Mouse (Mus musculus): ENCODE measurements around the gene Nudt9. TPM values are rescaled to one million over a fixed set of nuclear protein-coding genes. Genes with fewer than 3 reads are reported as not detected.

Nudt9 gene
- total RNA-seq, 2 experiments from 2014 or later, result 53.2 to 54.8 TPM

DNA sequence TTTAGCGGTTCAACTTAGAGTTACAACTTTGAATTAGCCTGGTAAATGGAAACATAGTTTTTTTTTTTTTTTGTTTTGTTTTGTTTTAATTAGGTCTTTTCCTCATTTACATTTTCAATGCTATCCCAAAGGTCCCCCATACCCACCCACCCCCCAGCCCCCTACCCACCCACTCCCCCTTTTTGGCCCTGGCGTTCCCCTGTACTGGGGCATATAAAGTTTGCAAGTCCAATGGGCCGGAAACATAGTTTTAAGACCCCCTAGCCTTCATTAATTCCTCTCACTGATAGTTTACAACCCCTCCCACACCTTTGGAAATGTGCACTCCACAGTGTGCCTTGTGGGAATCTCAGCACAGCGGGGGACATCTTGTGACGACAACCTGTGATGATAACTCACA is 27.5 kb downstream of the Nudt9 start:
- DNase-seq (ENCODE audit: low spot score in 2 of 2), result no peak

GRCm38 (mm10) chr5:104074388-104074787 is 28.3 kb downstream of the Nudt9 start:
- peak in 1 of 2 experiments; percentile 37 for DNase-seq (ENCODE audit: low spot score in 2 of 2)

GRCm38 (mm10) chr5:104076361-104076760 is 30.3 kb downstream of the Nudt9 start:
- DNase-seq (ENCODE audit: low spot score in 2 of 2), result no peak

- no peak for DNase-seq (ENCODE audit: low spot score in 2 of 2)
These were observed 31.4 kb downstream of the Nudt9 start, which contains the start of gene Gm17660 for GRCm38 (mm10) chr5:104077508-104077907. Gene Gm17660, minus strand, starts transcription at chr5:104077608.

DNA sequence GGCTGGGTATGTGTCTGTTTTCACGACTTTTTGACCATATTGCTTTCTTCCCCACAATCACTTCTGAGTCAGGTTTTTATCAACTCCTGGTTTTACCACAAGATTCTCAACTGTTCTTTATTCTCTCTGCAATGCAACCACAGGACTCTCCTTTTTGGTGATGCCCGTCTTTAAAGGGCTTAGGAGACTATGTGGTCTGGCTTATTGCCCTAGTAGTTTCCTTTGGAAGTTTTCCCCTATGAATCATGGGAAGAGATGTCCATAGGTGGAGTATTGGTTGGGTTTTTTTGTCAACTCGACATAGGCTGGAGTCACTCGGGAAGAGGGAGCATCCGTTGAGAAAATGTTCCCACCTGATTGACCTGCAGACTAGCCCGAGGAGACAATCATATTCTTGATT is 34.6 kb downstream of the Nudt9 start:
- DNase-seq (ENCODE audit: low spot score in 2 of 2), result no peak

DNA sequence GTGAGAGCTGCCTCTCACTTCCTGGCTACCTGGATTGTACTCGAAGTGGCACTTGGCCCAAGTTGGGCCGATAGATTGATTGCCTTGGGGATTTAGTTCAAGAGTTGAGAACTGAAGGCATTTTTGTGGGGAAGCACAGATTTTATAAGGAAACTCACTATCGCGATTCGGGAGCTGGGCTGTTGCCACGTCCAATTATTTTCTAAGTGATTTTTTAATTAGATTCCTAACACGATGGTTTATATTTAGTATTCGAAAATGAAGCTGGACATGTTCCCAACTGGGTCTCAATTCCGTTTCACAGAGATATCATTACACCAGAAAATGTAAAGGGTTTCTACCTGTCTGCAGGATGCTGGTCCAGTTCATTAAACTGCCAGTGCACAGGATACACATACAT is 39.3 kb downstream of the Nudt9 start:
- no peak for DNase-seq (ENCODE audit: low spot score in 2 of 2)

DNA sequence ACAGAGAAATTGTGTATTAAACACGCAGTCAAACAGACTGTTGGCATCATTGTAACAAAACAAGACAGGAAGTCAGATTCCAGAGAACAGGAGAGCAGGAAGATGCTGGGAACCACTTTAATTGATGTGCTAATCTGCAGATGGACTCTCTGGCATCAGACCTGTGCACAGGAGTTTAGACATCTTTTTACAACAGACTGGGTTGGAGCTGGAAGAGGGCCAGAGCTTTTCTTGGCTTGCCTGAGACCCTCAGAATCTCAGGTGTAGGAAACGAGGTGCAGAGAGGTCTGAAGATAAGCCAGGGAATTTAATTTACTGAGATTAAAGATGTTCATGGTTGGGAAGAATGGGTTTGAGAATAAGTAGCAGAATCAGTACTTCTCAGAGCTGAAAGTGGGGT is 43.6 kb downstream of the Nudt9 start:
- no peak for DNase-seq (ENCODE audit: low spot score in 2 of 2)

DNA sequence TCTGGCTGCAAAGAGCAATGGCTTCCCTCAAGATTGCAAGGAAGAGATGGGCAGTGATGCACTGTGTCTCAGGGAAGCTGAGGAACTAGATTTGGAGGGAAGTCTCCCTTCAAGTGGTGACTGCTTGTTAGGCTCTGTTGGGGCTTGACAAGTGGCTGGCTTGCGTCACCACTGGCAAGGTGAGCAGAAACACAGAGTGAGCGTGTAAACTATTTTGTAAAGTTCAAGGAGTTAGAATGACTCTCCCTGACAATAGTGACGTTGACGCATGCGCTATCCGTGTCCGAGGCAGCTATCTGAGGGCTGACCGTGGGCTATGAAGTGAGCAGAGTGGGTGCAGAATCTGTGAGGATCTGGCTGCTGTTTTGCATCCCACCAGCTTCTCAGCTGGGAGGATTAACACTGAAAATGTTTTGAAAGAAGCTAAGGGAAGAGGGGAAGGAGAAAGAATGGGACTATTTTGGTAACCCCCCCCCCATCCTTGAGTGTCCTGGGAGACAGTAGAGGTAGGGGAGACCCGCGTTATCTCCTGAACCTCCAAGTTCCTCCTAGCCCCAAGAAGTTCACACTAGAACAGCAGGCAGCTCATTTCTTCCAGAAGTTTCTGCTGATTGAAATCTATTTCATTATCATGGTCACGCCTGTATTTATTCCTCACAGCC is 49.4 kb downstream of the Nudt9 start:
- DNase-seq (ENCODE audit: low spot score in 2 of 2), result no peak

DNA sequence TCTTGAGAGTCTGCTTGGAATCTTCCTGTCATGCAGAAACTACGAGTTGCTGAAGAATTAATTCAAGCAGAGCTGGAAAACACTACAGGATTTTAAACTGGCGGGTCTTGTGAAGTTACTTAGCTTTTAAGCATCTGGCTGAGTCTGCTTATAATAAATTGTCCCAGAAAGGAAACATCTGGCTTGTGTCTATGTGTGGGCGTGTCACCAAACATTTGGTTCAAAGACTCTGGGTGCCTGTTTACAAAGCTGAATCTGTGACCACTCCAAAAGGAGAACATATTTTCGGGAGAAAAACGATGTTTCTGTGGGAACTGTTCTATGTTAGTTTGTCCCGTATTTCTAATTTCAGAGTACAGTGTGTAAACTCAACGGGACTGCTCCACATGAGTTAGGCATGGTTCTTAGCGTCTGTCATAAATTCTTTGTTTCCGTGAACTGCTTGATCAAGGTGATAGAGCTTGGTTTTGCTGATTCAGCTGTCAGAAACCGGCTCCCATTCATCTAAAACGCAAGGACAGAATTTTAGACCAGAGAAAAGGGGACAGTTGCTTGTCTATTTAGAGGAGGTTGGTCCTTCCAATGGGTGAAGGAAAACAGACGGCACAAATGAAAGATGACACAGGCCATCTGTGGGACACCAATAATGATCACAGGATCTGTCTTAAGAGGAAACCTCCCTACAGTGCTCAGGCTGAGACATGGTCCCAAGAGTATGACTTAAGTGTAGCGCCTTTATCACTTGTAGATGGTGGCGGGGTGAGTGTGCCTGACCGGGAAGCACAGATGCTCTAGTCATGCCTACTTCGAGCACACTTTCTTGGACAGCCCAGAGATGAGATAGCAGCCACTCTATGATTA is 50.2 kb downstream of the Nudt9 start:
- DNase-seq (ENCODE audit: low spot score in 2 of 2), result no peak

GRCm38 (mm10) chr5:104101678-104102531 is 55.8 kb downstream of the Nudt9 start:
- DNase-seq (ENCODE audit: low spot score in 2 of 2), result no peak

- DNase-seq (ENCODE audit: low spot score in 2 of 2), result no peak
These were observed 57.1 kb downstream of the Nudt9 start for GRCm38 (mm10) chr5:104103171-104103570.

DNA sequence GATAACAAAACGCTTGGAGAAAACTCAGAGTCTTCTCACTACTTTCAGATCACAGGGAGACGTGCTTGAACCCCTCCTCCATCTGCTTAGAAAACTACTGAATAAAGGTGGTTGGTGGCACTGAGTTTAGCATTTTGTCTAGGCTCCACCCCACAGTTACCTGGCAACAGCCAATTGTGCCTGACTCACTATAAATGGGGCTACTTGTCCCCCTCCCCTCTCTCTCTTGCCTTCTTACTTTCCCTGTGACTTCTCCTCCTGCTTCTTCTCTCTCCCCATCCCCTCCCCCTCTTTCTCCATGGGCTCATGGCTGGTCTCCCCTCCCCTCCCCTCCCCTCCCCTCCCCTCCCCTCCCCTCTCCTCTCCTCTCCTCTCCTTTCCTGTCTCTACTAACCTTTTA is 58.0 kb downstream of the Nudt9 start:
- DNase-seq (ENCODE audit: low spot score in 2 of 2), result no peak

GRCm38 (mm10) chr5:104108127-104108875 is 62.2 kb downstream of the Nudt9 start:
- no peak for DNase-seq (ENCODE audit: low spot score in 2 of 2)

- no peak for DNase-seq (ENCODE audit: low spot score in 2 of 2)
These were observed 62.8 kb downstream of the Nudt9 start for GRCm38 (mm10) chr5:104108879-104109369.

GRCm38 (mm10) chr5:104109516-104109915 is 63.4 kb downstream of the Nudt9 start:
- no peak for DNase-seq (ENCODE audit: low spot score in 2 of 2)

DNA sequence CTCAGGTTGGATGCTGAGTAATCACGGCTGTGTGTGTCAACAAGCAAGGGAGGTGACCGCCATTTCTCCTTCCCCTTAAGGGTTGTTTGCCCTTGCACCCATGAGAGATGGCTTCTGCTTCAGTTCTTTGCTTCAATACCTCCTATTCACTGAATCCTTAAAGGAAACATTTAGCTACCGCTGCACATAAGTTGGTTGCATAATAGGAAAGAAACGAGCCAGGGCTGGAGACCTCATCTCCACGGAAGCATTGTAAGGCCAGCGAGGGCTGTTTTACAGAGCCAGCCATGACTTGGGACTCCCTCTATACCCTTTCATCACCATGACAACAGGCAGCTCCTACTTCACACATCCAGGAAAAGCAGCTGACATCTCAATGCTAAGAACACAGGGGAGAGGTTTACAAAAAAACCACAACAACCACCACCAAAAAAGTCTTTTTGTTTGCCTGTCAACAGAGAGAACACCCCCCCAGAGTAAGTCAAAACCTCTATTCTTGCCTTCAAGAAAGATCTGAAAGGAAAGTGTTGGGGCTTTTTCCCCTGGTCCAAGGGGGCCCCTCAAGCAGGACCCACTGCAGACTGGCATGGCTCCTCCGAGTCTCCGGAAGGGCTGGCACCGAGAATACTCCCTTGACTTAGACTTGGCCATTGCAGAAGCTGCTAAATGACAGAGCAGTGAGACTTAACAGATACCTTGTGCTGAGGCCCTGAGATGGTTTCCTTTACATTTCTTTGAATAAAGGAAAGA is 64.2 kb downstream of the Nudt9 start:
- DNase-seq (ENCODE audit: low spot score in 2 of 2), result no peak

DNA sequence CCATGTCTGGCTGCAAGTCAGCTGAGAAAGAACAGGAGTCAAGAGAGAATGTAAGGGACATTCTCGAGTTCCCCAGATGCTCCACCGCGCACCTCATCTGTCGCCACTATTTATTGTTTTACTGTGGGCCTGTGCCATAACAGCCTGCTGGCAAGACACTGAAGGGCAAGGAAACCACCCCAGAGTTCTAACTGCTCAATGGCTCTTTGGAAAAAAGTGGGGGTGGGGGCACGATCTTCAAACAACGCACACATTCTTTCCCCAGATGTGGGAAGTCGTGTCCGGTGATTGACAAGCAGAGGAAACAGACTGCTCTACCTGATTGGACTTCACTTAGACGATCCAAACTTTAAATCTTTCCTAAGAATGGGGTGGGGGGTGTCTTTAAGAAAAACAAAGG is 65.9 kb downstream of the Nudt9 start:
- DNase-seq (ENCODE audit: low spot score in 2 of 2), result no peak

- no peak for DNase-seq (ENCODE audit: low spot score in 2 of 2)
These were observed 66.4 kb downstream of the Nudt9 start for GRCm38 (mm10) chr5:104112511-104112910.

DNA sequence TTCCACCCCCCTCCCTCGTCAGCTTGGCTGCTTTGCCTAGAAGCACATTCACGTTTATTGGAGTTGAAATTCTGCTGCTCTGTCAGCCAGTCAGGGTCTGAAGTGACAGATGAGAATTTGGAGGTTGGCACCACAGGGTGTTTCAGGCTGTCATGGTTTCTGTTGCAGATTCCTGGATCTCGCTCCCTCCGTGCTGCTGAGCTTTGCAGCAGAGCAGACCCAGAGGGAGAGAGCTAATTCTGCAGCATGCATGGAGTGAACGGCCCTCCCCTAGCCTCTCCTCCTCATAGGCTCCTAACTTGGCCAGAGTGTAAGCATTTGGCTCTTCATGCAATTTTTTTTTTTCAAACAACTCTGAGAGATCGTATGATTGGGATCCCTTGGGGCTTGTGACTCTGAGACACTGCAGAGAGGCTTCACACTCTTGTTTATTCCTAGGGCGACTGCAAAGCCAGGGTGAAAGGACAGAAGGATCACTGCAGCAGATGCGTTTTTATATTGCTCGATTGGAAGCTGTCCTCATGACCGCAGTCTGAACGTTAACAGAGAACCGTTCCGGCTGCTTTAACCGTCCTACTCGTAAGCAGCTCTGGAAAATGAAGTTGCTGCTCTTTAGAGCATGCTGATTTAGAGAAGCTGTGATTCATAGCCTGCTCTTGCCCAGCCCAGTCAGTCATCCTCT is 67.5 kb downstream of the Nudt9 start, which contains the start of gene Sparcl1:
Sparcl1 (minus strand) TSS at position 243 of the 682 bp plus-strand sequence.
- no peak for DNase-seq (ENCODE audit: low spot score in 2 of 2)
